Mouse (Mus musculus): ENCODE measurements around the gene Ccdc6.

DNA sequence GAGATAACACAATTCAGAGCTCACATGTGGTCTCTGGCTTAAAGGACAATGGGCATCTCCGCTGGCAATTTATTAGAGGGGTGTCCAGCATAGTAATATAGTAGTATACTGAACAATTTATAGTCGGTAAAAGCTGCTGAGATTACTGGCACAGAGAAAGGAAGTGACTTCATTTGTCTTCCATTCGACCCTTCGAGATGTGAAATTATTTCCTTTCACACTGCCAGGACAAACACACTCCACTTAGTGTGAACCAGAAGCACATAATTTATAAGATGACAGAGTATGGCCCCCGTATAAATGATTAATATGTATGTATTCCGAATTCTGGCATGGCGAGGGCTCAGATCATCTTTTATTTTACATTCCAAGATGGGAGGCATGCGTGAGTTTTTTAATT is 16.0 kb upstream of the Ccdc6 start:
- TF ChIP-seq GATA1 (IDR thresholded peaks at IDR 0.05; ENCODE audit: low read length) = no peak
- TF ChIP-seq TAL1 (IDR thresholded peaks at IDR 0.05; ENCODE audit: low read length) = no peak

Measured in erythroblast, embryonic 14.5 days (primary cell).